Mouse (Mus musculus) lung, postnatal 0 days (tissue): ENCODE results near the gene Foxd1.

Source experiments
- CTCF ChIP-seq: IDR thresholded peaks from 2 replicates; pipeline ENCODE4 v1.5.1; 2016; ENCODE audit warnings: antibody characterized with exemption, mild to moderate bottlenecking
- EP300 ChIP-seq: IDR thresholded peaks from 2 replicates; pipeline ENCODE4 v1.6.1; 2016; ENCODE audit warnings: antibody characterized with exemption, mild to moderate bottlenecking, control low read depth

DNA sequence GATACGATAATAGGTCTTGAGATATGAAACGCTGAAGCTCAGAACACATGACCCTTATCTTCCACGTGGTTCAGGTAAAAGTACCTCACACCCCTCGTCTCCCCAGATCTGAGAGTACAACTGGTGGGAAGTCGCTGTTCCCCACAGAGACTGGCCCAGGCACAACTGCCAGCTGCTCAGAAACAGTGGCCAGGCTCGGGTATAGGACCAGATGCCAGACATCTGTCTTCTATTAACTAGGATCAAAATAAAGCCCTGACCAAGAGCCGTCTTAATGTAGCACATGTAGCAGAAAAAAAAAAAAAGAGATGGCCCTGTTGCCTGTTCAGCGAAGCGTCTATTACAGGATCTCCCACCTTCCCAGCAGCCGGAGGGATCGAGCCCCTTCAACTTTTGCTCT, 29.0 kb upstream of the Foxd1 start:
- TF ChIP-seq CTCF (no peak), EP300 (no peak)
